In genomic region chr4:150789166-150789565, GRCm38 (mm10) we compare ENCODE assay signal across 25 mouse cellular contexts.
DNase-seq lines count a peak whose midpoint lies in the region; ATAC-seq and TF ChIP-seq lines count a peak whose summit lies in the region.
"Had no signal": no experiment of that assay in that cellular context is flagged by ENCODE, and none has a peak within 500 bp of the region (broad histone marks: within the 10 kb centered on the region; RNA-seq: fewer than 3 reads in every experiment).

No protein-coding gene starts in this region.

- no peaks in the 10 kb centered on the region for H3K9me3 ChIP-seq in MEL (replicated peaks; ENCODE audit: insufficient read depth, low read length)
- H3K9me3 ChIP-seq in intestine, embryonic 16.5 days (ENCODE audit: control insufficient read depth, low read length), result no peaks in the 10 kb centered on the region
- no peaks in the 10 kb centered on the region for H3K9me3 ChIP-seq in liver, embryonic 12.5 days (replicated peaks)
- H3K9me3 ChIP-seq: embryonic facial prominence, embryonic 12.5 days; forebrain, embryonic 15.5 days; kidney, embryonic 15.5 days; midbrain, embryonic 12.5 days had no signal

- no peak overlapping the region for H3K9ac ChIP-seq in MEL (ENCODE audit: control insufficient read depth, low read depth, low read length, poor library complexity, severe bottlenecking)
- H3K9ac ChIP-seq in intestine, embryonic 16.5 days (ENCODE audit: low read depth, low read length), result no peak overlapping the region
- H3K9ac ChIP-seq in liver, embryonic 12.5 days, result no peak overlapping the region
- H3K9ac ChIP-seq: embryonic facial prominence, embryonic 12.5 days; forebrain, embryonic 15.5 days; hindbrain, embryonic 14.5 days; kidney, embryonic 15.5 days; midbrain, embryonic 12.5 days had no signal

- no peak for TF ChIP-seq RAD21 in MEL (IDR thresholded peaks at IDR 0.05; ENCODE audit: low read depth, low read length)

- H3K27ac ChIP-seq in gastrocnemius, adult 2 months, result peak overlapping the region; percentile 48
- no peak overlapping the region for H3K27ac ChIP-seq in MEL (ENCODE audit: control insufficient read depth, low read depth, low read length)
- H3K27ac ChIP-seq in intestine, embryonic 16.5 days (ENCODE audit: low read length), result no peak overlapping the region
- no peak overlapping the region for H3K27ac ChIP-seq in liver, embryonic 12.5 days
- H3K27ac ChIP-seq: embryonic facial prominence, embryonic 12.5 days; forebrain, embryonic 15.5 days; hindbrain, embryonic 14.5 days; kidney, embryonic 15.5 days; midbrain, embryonic 12.5 days had no signal

- H3K27me3 ChIP-seq in MEL (ENCODE audit: control insufficient read depth in 1 of 2, insufficient read depth in 2 of 2, low read length in 2 of 2) (no peaks in the 10 kb centered on the region; a peak in 1 of 4 replicates), myocyte (ENCODE audit: control insufficient read depth, insufficient read depth, insufficient read length) (no peaks in the 10 kb centered on the region)
- H3K27me3 ChIP-seq in intestine, embryonic 16.5 days (replicated peaks; ENCODE audit: control insufficient read depth, insufficient read depth, low read length), result no peaks in the 10 kb centered on the region
- H3K27me3 ChIP-seq in liver, embryonic 12.5 days (replicated peaks), result no peaks in the 10 kb centered on the region
- H3K27me3 ChIP-seq: embryonic facial prominence, embryonic 12.5 days; forebrain, embryonic 15.5 days; kidney, embryonic 15.5 days; Patski had no signal

- WGBS in intestine, embryonic 16.5 days, result 43% methylated on average over 7 of the region's 7 CpGs
- 23% methylated on average over 7 of the region's 7 CpGs for WGBS in liver, embryonic 12.5 days (ENCODE audit: insufficient replicate concordance)

- TF ChIP-seq CTCF in gastrocnemius, adult 2 months (IDR thresholded peaks at IDR 0.05), result no peak
- no peak for TF ChIP-seq CTCF in MEL (IDR thresholded peaks at IDR 0.05 in 2 of 3, conservative IDR thresholded peaks at IDR 0.05 in 1 of 3; ENCODE audit: control insufficient read depth in 1 of 3, insufficient read depth in 1 of 3, low read depth in 2 of 3, low read length in 3 of 3, poor library complexity in 1 of 3, severe bottlenecking in 1 of 3)

- peak; percentile 34; the same call in 1 of the 2 replicates for ATAC-seq in intestine, embryonic 16.5 days
- no peak for ATAC-seq in liver, embryonic 12.5 days
- ATAC-seq: forebrain, embryonic 15.5 days; Patski had no signal

- no peaks in the 10 kb centered on the region for H3K79me2 ChIP-seq in MEL (ENCODE audit: control insufficient read depth, insufficient read depth, low read length, poor library complexity)
- no peaks in the 10 kb centered on the region for H3K79me2 ChIP-seq in myocyte (ENCODE audit: control insufficient read depth, insufficient read depth)

- H3ac ChIP-seq in myocyte (ENCODE audit: control insufficient read depth, insufficient read length), result no peak overlapping the region

- no peak overlapping the region for H3K4me2 ChIP-seq in intestine, embryonic 16.5 days (ENCODE audit: low read depth, low read length)
- H3K4me2 ChIP-seq in myocyte (ENCODE audit: low read depth), result peak overlapping the region; percentile 2
- no peak overlapping the region for H3K4me2 ChIP-seq in liver, embryonic 12.5 days
- H3K4me2 ChIP-seq: embryonic facial prominence, embryonic 12.5 days; forebrain, embryonic 15.5 days; heart, embryonic 11.5 days; hindbrain, embryonic 14.5 days; kidney, embryonic 15.5 days; liver, embryonic 11.5 days; midbrain, embryonic 12.5 days had no signal

- TF ChIP-seq POLR2A in MEL (IDR thresholded peaks at IDR 0.05; ENCODE audit: control insufficient read depth in 1 of 2, insufficient read depth in 1 of 2, low read depth in 1 of 2, low read length in 2 of 2, poor library complexity in 1 of 2), result no peak
- no peak for TF ChIP-seq POLR2A in myocyte (IDR thresholded peaks at IDR 0.05; ENCODE audit: insufficient read length, low read depth)

- intact Hi-C loops in gastrocnemius, adult 2 months (cut with DNase I), result no loop called here

- H3K4me1 ChIP-seq in MEL (ENCODE audit: control insufficient read depth in 1 of 2, insufficient read depth in 2 of 2, low read length in 2 of 2), result peaks cover 0 to 4% of the 10 kb centered on the region in 2 experiments; a peak in 1 of 4 replicates
- peaks cover 15% of the 10 kb centered on the region for H3K4me1 ChIP-seq in intestine, embryonic 16.5 days (ENCODE audit: control insufficient read depth, insufficient read depth, low read length)
- H3K4me1 ChIP-seq in liver, embryonic 12.5 days, result peaks cover 10% of the 10 kb centered on the region; the same call in 1 of the 2 replicates
- H3K4me1 ChIP-seq: forebrain, embryonic 15.5 days had no signal

- H3K36me3 ChIP-seq in MEL (ENCODE audit: control insufficient read depth in 1 of 2, insufficient read depth in 2 of 2, low read length in 2 of 2) (no peaks in the 10 kb centered on the region; a peak in 1 of 4 replicates), myocyte (ENCODE audit: control insufficient read depth, insufficient read depth) (no peaks in the 10 kb centered on the region)
- H3K36me3 ChIP-seq in intestine, embryonic 16.5 days (ENCODE audit: control insufficient read depth, insufficient read depth, low read length), result no peaks in the 10 kb centered on the region
- no peaks in the 10 kb centered on the region for H3K36me3 ChIP-seq in liver, embryonic 12.5 days
- H3K36me3 ChIP-seq: embryonic facial prominence, embryonic 12.5 days; forebrain, embryonic 15.5 days; kidney, embryonic 15.5 days; midbrain, embryonic 12.5 days had no signal

- no peak overlapping the region for H3K4me3 ChIP-seq in gastrocnemius, adult 2 months
- H3K4me3 ChIP-seq in MEL (ENCODE audit: control insufficient read depth in 1 of 2, insufficient read depth in 1 of 2, low read depth in 2 of 2, low read length in 2 of 2), result no peak overlapping the region
- H3K4me3 ChIP-seq in intestine, embryonic 16.5 days (ENCODE audit: low read length), result no peak overlapping the region
- H3K4me3 ChIP-seq in myocyte, result no peak overlapping the region
- H3K4me3 ChIP-seq in liver, embryonic 12.5 days, result no peak overlapping the region
- H3K4me3 ChIP-seq: embryonic facial prominence, embryonic 12.5 days; forebrain, embryonic 15.5 days; kidney, embryonic 15.5 days; midbrain, embryonic 12.5 days had no signal

- no peak for TF ChIP-seq EP300 in MEL (IDR thresholded peaks at IDR 0.05; ENCODE audit: low read depth in 1 of 2, low read length in 2 of 2)

- no peak for DNase-seq in gastrocnemius, adult 2 months
- DNase-seq in gastrocnemius, adult 18-20 months (ENCODE audit: low spot score), result no peak
- peak; percentile 44 for DNase-seq in MEL (ENCODE audit: low read depth, low spot score)
- DNase-seq in adrenal gland, adult 18-20 months (ENCODE audit: low spot score in 2 of 2), result no peak
- no peak for DNase-seq in cerebellum, adult 8-10 months
- DNase-seq: adrenal gland, postnatal 10 days; B cell, adult 2 months; cerebellum, adult 11-12 months; heart, postnatal 10 days; kidney, postnatal 4 days; lung, adult 2 months; lung, postnatal 4 days; thymus, adult 18-20 months; thymus, postnatal 4 days had no signal

TF ChIP-seq in MEL, 35 proteins besides CTCF, POLR2A, EP300 and RAD21:
- TF ChIP-seq SIN3A (IDR thresholded peaks at IDR 0.05; ENCODE audit: low read length) (no peak), ELF1 (IDR thresholded peaks at IDR 0.05; ENCODE audit: low read depth, low read length) (no peak)

TF ChIP-seq in myocyte, 11 proteins besides CTCF, POLR2A, EP300 and RAD21:
- TF ChIP-seq USF1 (IDR thresholded peaks at IDR 0.05; ENCODE audit: low read depth) (no peak), SRF (IDR thresholded peaks at IDR 0.05; ENCODE audit: control insufficient read depth, insufficient read length, low read depth) (no peak), TCF12 (IDR thresholded peaks at IDR 0.05; ENCODE audit: insufficient read depth, poor library complexity, severe bottlenecking) (no peak), REST (IDR thresholded peaks at IDR 0.05; ENCODE audit: insufficient read depth, insufficient read length) (no peak), E2F4 (IDR thresholded peaks at IDR 0.05; ENCODE audit: insufficient read depth) (no peak), MYOD1 (IDR thresholded peaks at IDR 0.05; ENCODE audit: control insufficient read depth in 1 of 3, insufficient read length in 2 of 3, low read depth in 2 of 3) (no peak), MAX (IDR thresholded peaks at IDR 0.05; ENCODE audit: low read depth) (no peak), TCF3 (IDR thresholded peaks at IDR 0.05; ENCODE audit: insufficient read length, low read depth) (no peak), CEBPB (IDR thresholded peaks at IDR 0.05; ENCODE audit: insufficient read depth, poor library complexity, severe bottlenecking) (no peak)
